Mouse (Mus musculus) MEL (cell line): ENCODE results near the gene Esrra. TPM values are rescaled to one million over a fixed set of nuclear protein-coding genes. Genes with fewer than 3 reads are reported as not detected.

Experiments used
- DNase-seq: peaks from one replicate; pipeline ENCODE4 v3.0.0; 2011; ENCODE audit warnings: low read depth, low spot score
- H3K27ac ChIP-seq: 2 replicates; pipeline ENCODE4 v1.5.1; 2012; ENCODE audit warnings: low read depth, mild to moderate bottlenecking, control low read depth, low read length, moderate library complexity; ENCODE audit not compliant: control insufficient read depth
- H3K27me3 ChIP-seq, 2 experiments: fragments of 150-350 bp in 1 of 2; sonication (generic) in 1 of 2; 2 replicates each; pipeline ENCODE4 v1.6.1; 2012; ENCODE audit warnings: low read length in 2 of 2, mild to moderate bottlenecking in 2 of 2, improper control_type of control experiment in 1 of 2, moderate library complexity in 1 of 2; ENCODE audit not compliant: insufficient read depth in 2 of 2, control insufficient read depth in 1 of 2
- H3K36me3 ChIP-seq, 2 experiments: 2 replicates each; pipeline ENCODE4 v1.6.1; 2012 to 2014; ENCODE audit warnings: low read length in 2 of 2, improper control_type of control experiment in 1 of 2, inconsistent platforms in 1 of 2, mild to moderate bottlenecking in 1 of 2; ENCODE audit not compliant: insufficient read depth in 2 of 2, control insufficient read depth in 1 of 2
- H3K4me1 ChIP-seq, 2 experiments: fragments of 150-350 bp in 1 of 2; sonication (generic) in 1 of 2; 2 replicates each; pipeline ENCODE4 v1.6.1; 2012; ENCODE audit warnings: low read length in 2 of 2, improper control_type of control experiment in 1 of 2, mild to moderate bottlenecking in 1 of 2; ENCODE audit not compliant: insufficient read depth in 2 of 2, control insufficient read depth in 1 of 2
- H3K4me3 ChIP-seq, 2 experiments: fragments of 150-350 bp in 1 of 2; sonication (generic) in 1 of 2; 2 replicates each; pipeline ENCODE4 v1.5.1; 2012; ENCODE audit warnings: low read depth in 2 of 2, low read length in 2 of 2, mild to moderate bottlenecking in 2 of 2, moderate library complexity in 2 of 2, control low read depth in 1 of 2, improper control_type of control experiment in 1 of 2; ENCODE audit not compliant: control insufficient read depth in 1 of 2, insufficient read depth in 1 of 2
- H3K79me2 ChIP-seq: 2 replicates; pipeline ENCODE4 v1.6.1; 2012; ENCODE audit warnings: mild to moderate bottlenecking, low read length, moderate library complexity; ENCODE audit not compliant: control insufficient read depth, poor library complexity, insufficient read depth
- H3K9ac ChIP-seq: 2 replicates; pipeline ENCODE4 v1.6.1; 2012; ENCODE audit warnings: low read depth, mild to moderate bottlenecking, control low read depth, low read length, moderate library complexity; ENCODE audit not compliant: control insufficient read depth, poor library complexity, severe bottlenecking
- H3K9me3 ChIP-seq: fragments of 150-350 bp; sonication (generic); replicated peaks from 2 replicates; pipeline ENCODE4 v1.6.1; 2012; ENCODE audit warnings: mild to moderate bottlenecking, low read length, improper control_type of control experiment, moderate library complexity; ENCODE audit not compliant: insufficient read depth
- HCFC1 ChIP-seq: IDR thresholded peaks from 2 replicates; pipeline ENCODE4 v1.6.1; 2012; ENCODE audit warnings: low read depth, mild to moderate bottlenecking, inconsistent platforms, low read length, improper control_type of control experiment, moderate library complexity
- MEF2A ChIP-seq: IDR thresholded peaks from 2 replicates; pipeline ENCODE4 v1.6.1; 2014; ENCODE audit warnings: low read depth, mild to moderate bottlenecking, inconsistent platforms, low read length, improper control_type of control experiment; ENCODE audit not compliant: poor library complexity, insufficient replicate concordance, severe bottlenecking; ENCODE audit errors: extremely low read depth
- POLR2AphosphoS2 ChIP-seq: IDR thresholded peaks from 2 replicates; pipeline ENCODE4 v1.6.1; 2011; ENCODE audit warnings: low read length, improper control_type of control experiment
- SIN3A ChIP-seq: IDR thresholded peaks from 2 replicates; pipeline ENCODE4 v1.6.1; 2012; ENCODE audit warnings: low read length, improper control_type of control experiment, inconsistent platforms
- TAL1 ChIP-seq: IDR thresholded peaks from 2 replicates; pipeline ENCODE4 v1.6.1; 2012; ENCODE audit warnings: mild to moderate bottlenecking, inconsistent platforms, low read length, moderate library complexity, mixed read lengths
- TBP ChIP-seq: IDR thresholded peaks from 2 replicates; pipeline ENCODE4 v1.8.0; 2011; ENCODE audit warnings: low read depth, low read length, improper control_type of control experiment
- TCF12 ChIP-seq: IDR thresholded peaks from 2 replicates; pipeline ENCODE4 v1.6.1; 2014; ENCODE audit warnings: low read depth, mild to moderate bottlenecking, inconsistent platforms, low read length, improper control_type of control experiment, moderate library complexity
- ZKSCAN1 ChIP-seq: IDR thresholded peaks from 2 replicates; pipeline ENCODE4 v1.6.1; 2012; ENCODE audit warnings: low read depth, mild to moderate bottlenecking, inconsistent platforms, low read length, improper control_type of control experiment, moderate library complexity
- polyA plus RNA-seq, 2 experiments: library from polyadenylated mRNA; stranded (reverse) in 1 of 2; unstranded in 1 of 2; fragments of >175 nt in 1 of 2; fragments of >200 nt in 1 of 2; gene quantifications; 2 replicates each; pipeline versions ENCODE4 v1.2.1 to v1.2.4; 2012; ENCODE audit warnings: low replicate concordance in 2 of 2, low read depth in 1 of 2; ENCODE audit not compliant: insufficient read length in 2 of 2, insufficient read depth in 1 of 2, missing spikeins in 1 of 2
- total RNA-seq: library from RNA; depleted of rRNA; stranded (reverse); fragments of 300-350 nt; gene quantifications from 2 replicates; pipeline ENCODE4 v1.2.3, GENCODE M21; 2012

The Esrra gene
- total and polyA plus RNA-seq, 3 experiments = 32.5 to 40.9 TPM; not detected in 1

DNA sequence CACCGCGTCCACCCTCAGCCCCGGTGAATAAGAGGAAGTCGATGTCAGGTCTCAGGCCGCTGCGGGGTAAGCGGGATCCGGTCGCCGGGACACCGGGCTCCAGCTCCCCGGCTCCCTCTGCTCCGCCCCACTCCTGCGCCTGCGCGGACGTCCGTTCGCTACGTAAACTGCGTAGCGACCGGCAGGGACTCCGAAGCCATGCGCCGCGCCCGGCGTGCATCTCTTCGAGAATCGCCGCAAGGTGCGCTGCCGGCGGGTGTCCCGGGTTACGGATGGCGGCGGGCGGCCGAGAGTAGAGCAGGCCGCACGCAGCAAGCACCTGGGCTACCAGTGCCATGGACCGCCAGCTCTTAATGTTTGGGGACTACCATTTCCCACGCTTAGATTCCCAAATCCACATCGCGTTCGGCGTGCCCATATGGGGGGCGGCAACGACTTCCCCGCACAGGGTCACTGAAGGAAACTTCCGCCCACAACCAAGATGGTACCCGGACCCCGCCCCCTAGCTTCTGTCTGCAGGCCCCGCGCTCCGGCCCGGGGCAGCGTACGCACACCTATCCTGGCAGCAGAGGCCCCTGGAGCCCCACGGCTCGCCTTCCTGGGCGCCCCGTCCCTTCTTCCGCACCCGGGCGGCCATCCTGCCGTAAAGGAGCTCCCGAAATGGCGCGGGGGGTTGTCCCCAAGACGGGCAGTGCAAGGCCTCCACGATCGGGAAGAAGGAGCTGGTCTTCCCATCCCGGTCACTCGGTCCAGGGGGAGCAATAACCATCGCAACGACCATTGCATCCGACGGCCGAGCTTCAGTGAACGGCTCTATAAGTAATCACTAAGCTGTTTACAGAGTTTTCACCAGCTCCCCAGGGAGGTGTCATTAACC, 20.0 kb upstream of the Esrra start, which contains the start of gene Bad (continued):
- TF ChIP-seq POLR2AphosphoS2 = no peak
- TF ChIP-seq, all 39 proteins: peak for 8

DNA sequence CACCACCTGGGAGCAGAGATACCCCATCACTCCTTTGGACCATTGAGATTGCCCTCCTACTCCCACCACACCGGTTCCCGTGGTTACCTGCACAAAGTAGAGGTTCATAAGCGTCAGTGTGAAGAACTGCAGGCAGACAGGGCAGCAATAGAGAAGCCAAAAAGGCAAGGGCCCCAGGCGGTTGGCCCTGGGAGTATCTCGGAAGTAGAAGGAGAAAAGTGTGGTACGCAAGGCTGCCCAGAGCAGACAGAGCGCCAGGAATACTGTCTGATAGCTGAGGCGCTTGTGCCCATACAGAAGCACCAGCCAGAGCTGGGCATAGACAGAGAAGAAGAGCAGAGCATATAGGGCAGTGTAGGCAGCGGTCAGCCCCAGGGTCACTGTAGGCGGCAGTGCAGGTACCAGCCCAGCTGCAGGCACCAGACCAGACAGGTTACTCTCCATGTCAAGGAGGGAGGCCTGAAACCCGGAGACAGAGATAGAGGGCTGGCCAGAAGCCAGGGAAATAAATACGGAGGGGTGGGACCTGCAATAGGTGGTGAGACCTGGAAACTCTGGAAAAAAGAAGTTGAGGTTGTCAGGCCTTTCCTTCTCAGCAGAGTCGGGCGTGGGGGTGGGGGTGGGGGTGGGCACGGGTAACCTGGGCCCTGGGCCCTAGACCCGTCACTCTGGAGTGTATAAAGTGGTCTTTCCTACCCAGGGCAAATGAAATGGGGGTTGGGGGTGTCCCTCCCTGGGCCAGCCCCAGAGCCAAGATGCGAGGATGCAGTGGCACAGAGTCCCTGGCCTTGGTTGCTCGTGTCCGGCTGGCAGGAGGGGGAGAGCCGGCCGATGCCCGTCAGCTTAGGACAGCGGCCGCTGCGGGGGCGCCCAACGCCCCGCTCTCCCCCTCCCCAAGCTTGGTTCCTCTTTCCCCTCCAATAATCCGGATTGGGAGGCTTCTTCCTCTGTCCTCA, 19.1 kb upstream of the Esrra start:
- Histone ChIP-seq H3K4me1 (peaks cover 0 to 10% of the 10 kb centered on the region in 2 experiments; a peak in 2 of 4 replicates), H3K9me3 (no peaks in the 10 kb centered on the region), H3K9ac (peak overlapping the region; percentile 92), H3K4me3 (peak overlapping the region; percentile 9 to 72; a peak in 3 of 4 replicates), H3K27me3 (no peaks in the 10 kb centered on the region), H3K36me3 (peaks cover 0 to 2% of the 10 kb centered on the region in 2 experiments; a peak in 1 of 4 replicates), H3K79me2 (peaks cover 8% of the 10 kb centered on the region; the same call in 1 of the 2 replicates), H3K27ac (peak overlapping the region; percentile 61)
- no peak for TF ChIP-seq MEF2A
- TF ChIP-seq ZKSCAN1 = no peak
- TF ChIP-seq SIN3A = peak; percentile 63; the same call in 1 of the 2 replicates
- TF ChIP-seq HCFC1 = peak; percentile 55
- no peak for TF ChIP-seq TBP
- no peak for TF ChIP-seq TAL1
- DNase-seq = peak; percentile 70

DNA sequence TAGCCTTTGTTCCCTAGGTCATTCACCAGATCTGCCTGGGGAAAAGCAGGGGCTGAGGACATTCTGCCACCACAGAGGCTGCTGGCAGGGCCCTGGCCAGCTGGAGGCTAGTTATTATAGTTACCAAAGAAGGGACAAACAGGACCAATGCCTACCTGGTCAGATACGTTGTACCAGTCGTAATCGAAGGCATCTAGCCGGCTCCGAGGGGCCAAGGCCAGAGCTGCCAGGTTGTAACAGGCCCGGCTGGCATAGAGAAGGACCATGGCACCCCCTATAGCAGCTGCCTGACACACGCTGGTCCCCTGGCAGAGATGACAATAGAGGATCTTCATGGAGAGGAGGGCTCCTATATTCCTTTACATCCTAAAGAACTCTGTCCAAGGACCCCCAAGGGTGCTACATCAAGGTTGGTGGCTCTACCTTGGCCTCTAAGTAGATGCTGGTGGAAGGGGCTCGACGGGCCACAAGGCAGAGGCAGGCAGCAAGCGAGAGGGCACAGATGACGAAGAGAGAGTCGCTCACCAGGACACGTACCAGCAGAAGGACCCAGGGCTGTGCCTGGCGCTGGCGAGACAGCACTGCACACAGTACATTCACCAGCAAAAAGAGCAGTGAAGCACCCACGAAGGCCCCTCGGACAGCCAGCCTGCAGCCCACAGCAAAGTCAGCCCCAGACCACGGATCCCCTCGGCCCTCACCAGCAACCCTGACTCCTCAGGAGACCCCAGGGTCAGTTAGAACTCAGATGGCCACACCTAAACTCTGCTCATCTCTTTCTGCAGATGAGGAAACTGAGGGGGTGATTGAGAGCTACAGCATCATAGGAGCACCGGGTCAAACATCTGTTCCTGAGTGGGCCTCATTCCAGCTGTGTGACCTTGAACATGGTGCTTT, 17.7 kb upstream of the Esrra start:
- Histone ChIP-seq H3K9me3 (no peaks in the 10 kb centered on the region), H3K27me3 (no peaks in the 10 kb centered on the region)
- TF ChIP-seq TCF12 (no peak), TBP (no peak)
- TF ChIP-seq, all 39 proteins: peak for 0
- Histone ChIP-seq H3K4me1 (peaks cover 0 to 10% of the 10 kb centered on the region in 2 experiments; a peak in 2 of 4 replicates), H3K79me2 (peaks cover 8% of the 10 kb centered on the region; the same call in 1 of the 2 replicates), H3K36me3 (peaks cover 0 to 2% of the 10 kb centered on the region in 2 experiments; a peak in 1 of 4 replicates), H3K9ac (no peak overlapping the region), H3K4me3 (no peak overlapping the region), H3K27ac (no peak overlapping the region)
- DNase-seq = no peak
